Mouse (Mus musculus) testis, adult 2 months (tissue): ENCODE measurements at regions not wholly inside any gene's neighbourhood (a gene's known extent, or its start where the extent isn't known, plus 50 kb on each side); places are given as distances from the start of the nearest gene placed in this dataset.

Experiments used
- CTCF ChIP-seq: fragments of 200-500 bp; IDR thresholded peaks from 2 replicates; pipeline ENCODE4 v1.5.1; 2012; ENCODE audit warnings: low read depth, mild to moderate bottlenecking, inconsistent platforms, low read length, moderate library complexity; ENCODE audit not compliant: control insufficient read depth, insufficient read depth, insufficient replicate concordance
- POLR2A ChIP-seq: fragments of 200-500 bp; IDR thresholded peaks from 2 replicates; pipeline ENCODE4 v1.6.1; 2012; ENCODE audit warnings: low read depth, mild to moderate bottlenecking, inconsistent platforms, low read length, moderate library complexity; ENCODE audit not compliant: control insufficient read depth

DNA sequence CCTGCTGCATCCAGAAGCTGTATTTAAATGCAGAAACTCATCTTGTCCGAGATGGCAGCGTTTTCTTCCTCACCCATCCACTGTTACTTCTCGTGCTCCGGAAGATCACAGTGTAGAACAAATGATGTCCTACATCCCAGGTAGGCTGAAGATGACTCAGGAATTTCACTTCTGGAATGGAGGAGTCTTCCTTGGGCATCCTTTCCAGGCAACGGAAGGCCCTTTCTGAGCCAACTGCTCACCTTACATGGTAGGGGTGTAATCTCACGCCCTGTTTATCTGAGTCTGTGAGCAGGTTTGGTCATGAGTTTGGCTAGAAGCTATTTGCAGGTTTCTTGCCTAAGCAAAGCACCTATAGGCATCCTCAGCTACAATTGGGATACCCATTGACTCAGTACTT is 176.9 kb downstream of the Gm19410 start:
- TF ChIP-seq CTCF (no peak), POLR2A (no peak)
